Mouse (Mus musculus): ENCODE measurements at regions not wholly inside any gene's neighbourhood (a gene's known extent, or its start where the extent isn't known, plus 50 kb on each side); places are given as distances from the start of the nearest gene placed in this dataset.

- no peak for DNase-seq (ENCODE audit: low spot score)
These were observed 57.0 kb downstream of the Rgs2 start for GRCm38 (mm10) chr1:143946933-143947332.

DNA sequence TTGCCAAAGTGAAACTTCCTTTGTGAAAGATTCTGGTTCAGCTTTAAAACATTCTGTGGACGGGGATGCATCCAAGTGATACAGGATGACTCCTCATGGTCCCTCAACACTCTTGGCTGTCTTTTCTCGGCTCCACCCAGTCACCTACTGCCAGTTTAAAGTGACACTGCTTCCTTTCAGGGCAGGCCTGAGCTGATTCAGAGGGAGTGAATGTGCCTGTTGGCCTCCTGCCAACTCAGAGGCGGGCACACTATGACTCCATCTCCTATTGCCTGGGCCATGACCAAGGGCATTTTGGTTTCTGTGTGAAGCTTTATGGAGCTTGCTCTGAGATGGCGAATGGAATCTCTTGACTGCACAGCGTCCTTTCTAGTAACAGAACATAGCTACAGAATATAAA lies 62.5 kb downstream of the Rgs2 start:
- no peak for DNase-seq (ENCODE audit: low spot score)

- no peak for DNase-seq (ENCODE audit: low spot score)
These were observed 64.5 kb downstream of the Rgs2 start for GRCm38 (mm10) chr1:143939511-143939910.

DNA sequence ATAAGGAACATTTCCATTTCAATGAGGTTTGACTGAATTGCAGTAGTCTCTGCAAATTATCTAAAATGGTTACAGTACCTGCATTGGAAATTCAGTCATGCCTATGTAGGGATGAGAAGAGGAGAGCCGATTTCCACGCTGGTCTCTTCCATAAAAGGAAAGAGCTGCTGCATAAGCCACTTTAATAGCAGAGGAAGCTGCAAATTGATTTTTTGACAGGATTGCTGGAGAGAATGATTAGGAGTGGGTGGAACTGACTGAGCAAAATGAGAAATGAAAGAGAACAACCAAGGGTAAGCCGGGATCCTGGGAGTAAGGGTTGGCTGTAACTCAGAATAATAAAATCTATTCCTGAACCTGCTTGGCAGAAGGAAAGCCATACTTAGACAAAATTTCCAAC lies 65.4 kb downstream of the Rgs2 start:
- DNase-seq (ENCODE audit: low spot score), result no peak

- DNase-seq (ENCODE audit: low spot score), result no peak
These were observed 73.2 kb downstream of the Rgs2 start for GRCm38 (mm10) chr1:143930798-143931197.

- no peak for DNase-seq (ENCODE audit: low spot score)
These were observed 74.3 kb downstream of the Rgs2 start for GRCm38 (mm10) chr1:143929567-143930165.

GRCm38 (mm10) chr1:143922499-143922898 lies 81.5 kb downstream of the Rgs2 start:
- DNase-seq (ENCODE audit: low spot score), result no peak

GRCm38 (mm10) chr1:143920256-143920655 lies 83.7 kb downstream of the Rgs2 start:
- no peak for DNase-seq (ENCODE audit: low spot score)

DNA sequence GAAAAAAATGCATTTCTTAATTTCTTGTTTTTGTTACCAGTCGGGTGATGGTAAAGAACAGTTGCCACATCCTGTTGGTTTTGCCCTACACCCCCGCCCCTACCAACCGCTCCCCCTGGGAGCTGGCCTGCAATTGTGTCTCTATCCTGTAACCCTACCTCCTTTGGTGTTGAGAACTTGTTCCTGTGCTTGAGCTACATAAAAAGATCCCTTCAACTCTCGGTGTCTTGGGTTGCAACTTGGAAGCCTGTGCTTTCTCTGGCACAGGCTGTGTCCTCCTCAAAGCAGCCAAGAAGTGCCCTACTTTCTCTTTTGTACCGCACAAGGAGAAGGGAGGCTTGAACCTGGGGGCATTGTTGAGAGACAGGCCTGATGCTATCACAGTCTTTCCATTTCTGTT lies 85.0 kb downstream of the Rgs2 start:
- DNase-seq (ENCODE audit: low spot score), result no peak

DNA sequence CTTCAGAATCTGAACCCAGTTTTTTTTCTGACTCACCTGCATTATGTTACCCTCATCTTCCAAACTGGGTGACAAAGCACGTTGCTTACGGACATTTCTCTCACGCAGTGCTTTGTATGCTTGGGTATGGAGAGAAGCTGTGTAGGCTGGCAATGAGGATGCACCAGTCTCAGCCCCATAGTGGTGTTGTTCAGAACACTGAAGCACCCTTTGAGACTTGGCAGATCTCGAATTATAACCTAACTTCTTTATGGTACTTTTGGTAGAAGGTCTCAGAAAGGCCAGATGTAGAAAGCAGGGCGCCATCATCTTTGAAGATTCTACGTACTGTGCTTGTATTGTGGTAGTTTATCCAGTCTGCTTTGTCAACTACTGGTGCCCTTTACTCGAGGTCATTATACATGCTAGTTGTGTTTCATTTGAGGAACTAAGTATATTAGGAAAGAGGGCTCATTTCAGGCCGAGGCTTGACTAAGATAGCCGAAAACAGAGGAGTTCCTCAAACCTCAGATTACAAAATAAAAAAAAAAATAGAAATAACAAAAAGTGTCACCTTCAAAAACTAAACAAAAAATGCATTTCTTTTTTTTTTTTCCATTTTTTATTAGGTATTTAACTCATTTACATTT lies 85.7 kb downstream of the Rgs2 start:
- DNase-seq (ENCODE audit: low spot score), result no peak

- peak; percentile 80 for DNase-seq (ENCODE audit: low spot score)
These were observed 86.3 kb downstream of the Rgs2 start for GRCm38 (mm10) chr1:143917623-143918022.

DNA sequence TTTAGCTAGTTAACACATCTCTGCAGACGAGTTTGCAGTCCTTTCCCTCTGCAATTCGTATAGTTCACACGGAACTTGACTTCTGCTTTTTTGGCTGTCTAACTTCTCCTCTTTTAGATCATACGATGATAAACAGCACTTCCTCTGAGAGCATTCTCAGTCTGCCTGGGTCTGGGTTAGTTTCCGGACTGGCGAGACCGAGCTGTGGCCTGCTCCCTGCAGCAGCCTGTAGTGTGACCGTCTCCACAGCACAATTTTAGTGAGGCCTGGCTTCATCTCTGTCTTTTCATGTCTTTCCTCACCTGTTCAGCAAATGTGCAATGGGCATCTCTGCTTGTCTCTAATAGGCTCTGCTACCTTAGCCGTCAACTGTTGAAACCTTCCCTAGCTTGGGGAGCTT lies 87.4 kb downstream of the Rgs2 start:
- no peak for DNase-seq (ENCODE audit: low spot score)

DNA sequence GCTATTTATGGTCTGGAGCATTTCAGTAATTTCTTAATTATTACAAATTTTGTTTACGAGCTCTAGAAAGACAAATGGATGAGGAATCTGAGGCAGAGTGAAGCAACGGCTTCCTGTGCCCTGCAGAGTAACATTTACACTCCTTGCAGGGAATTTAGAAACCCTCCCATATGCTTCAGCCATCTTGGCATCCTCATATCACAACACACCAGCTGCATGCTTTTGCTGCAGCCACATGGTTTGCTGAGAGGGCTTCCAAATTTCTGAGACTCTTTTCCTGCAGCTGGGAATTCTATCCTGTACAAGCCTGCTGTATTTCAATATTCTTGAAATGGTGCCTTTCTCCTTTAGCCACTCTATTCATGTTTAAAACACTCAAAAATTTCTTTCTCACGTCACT lies 91.4 kb downstream of the Rgs2 start:
- no peak for DNase-seq (ENCODE audit: low spot score)

GRCm38 (mm10) chr1:143911230-143911629 lies 92.7 kb downstream of the Rgs2 start:
- DNase-seq (ENCODE audit: low spot score), result no peak

DNA sequence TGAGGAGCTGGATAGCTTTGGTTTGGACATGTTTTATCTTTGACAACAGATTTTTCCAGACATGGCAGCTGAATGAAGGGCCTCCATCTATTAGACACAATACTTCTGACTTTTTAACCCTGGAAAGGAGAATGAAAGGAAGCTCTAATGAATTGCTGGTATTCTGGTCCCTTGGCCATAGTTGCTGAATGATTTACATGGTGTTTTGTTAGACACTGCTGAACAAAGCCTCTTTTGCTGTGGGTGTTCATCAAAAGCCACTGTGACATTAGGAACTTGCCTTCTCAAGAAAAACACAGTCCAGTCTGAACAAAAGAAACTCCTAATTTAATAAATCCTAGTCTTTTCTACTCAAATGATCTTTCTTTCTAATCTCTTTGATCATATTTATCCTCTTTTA lies 93.4 kb downstream of the Rgs2 start:
- DNase-seq (ENCODE audit: low spot score), result no peak

GRCm38 (mm10) chr1:143907312-143907711 lies 96.6 kb downstream of the Rgs2 start:
- DNase-seq (ENCODE audit: low spot score), result no peak

GRCm38 (mm10) chr1:143906881-143907280 lies 97.1 kb downstream of the Rgs2 start:
- DNase-seq (ENCODE audit: low spot score), result no peak

GRCm38 (mm10) chr1:143903985-143904384 lies 100.0 kb downstream of the Rgs2 start:
- DNase-seq (ENCODE audit: low spot score), result no peak

DNA sequence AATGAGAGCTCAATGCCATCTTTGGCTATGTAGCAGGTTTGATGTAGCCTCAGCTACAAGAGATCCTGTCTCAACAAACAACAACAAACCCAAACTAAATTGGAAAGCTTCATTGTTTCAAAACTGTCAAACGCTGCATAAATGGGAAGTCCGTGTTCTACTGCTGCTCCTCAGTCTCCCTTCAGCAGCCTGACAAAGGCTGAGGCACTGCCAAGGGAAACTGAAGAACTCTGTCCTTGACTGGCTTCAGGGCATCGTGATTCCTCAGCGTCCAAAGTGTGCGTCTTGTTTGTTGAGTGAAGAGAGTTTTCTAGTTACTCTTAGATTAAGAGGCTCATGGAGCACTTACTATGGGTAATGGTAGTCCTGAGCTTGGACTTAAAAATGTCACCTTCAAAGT lies 100.7 kb downstream of the Rgs2 start:
- no peak for DNase-seq (ENCODE audit: low spot score)

DNA sequence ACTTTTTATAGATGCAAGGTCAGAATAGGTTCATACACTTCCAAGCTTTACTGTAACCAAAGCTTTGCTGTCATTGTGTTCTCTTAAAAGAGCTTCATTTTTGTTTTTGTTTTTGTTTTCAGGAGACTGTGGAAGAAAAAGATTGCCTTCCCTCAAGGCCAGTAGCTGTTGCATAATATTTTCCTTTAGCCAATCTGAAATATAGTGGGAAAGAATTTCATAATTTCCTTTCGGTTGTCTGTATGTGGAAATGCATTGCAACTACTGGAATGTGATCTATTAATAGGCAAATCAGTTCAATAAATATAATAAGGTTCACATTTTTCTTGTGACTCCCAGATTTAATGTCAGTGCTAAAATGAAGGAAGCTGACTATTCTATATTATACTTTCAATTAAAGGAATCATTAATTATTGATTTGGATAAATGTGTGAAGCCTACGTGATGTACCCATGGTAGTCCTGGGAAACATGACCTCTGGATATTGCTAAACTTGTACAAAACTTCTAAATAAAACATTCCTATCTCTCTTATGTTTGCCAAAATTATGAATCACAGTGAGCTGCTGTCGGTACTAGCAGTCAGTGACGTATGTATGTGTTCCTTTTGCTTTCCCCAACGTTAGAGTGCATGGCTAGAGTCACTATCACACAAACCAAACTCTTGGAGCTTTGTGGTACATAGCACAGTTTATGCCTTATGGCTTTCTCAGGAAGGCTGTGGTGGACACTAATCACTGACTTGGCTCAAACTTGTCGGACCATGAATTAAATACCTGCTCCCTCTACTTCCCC lies 102.6 kb downstream of the Rgs2 start:
- DNase-seq (ENCODE audit: low spot score), result no peak

GRCm38 (mm10) chr1:143888510-143888909 lies 111.4 kb downstream of the Uchl5 start:
- no peak for DNase-seq (ENCODE audit: low spot score)

DNA sequence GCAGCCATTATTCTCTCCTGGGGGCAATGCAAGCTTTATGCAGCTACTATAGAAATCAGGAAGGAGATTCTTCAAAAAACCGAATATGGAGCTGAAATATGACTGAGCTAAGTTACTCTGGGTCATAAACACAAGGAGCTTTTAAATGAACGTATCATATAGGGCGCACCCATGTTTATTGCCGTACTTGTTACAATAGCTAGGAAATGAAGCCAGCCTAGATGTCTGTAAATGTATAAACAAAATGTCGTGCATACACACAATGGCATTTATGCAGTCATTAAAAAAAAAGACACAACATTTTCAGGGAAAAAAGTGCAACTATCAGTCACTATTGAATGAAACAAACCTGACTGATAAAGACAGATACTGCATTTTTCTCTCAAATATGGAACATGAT lies 111.0 kb downstream of the Uchl5 start:
- no peak for DNase-seq (ENCODE audit: low spot score)

DNA sequence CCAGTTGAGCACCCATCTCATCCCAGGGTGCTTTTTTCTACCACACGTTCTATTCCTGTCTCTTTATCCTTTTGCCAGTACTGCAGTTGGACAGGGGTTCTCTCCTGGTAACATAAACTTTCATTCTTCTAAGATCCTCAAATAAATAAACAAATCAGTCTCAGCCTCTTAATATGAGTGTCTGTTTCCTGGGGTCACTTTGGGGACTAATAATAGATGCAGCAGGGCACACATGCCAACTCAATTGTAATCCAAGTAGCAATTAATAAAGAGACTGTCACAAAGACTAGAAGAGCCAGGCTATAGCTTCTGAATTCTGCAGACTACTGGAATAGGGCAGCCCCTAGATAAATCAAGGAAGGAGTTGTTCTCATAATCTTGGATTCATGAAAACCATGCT lies 108.9 kb downstream of the Uchl5 start:
- no peak for DNase-seq (ENCODE audit: low spot score)

Measured in layer of hippocampus, adult 9-10 months (tissue).